Mouse (Mus musculus): Measurements from ENCODE around the gene Tor2a. TPM values are rescaled to one million over a fixed set of nuclear protein-coding genes. Genes with fewer than 3 reads are reported as not detected.
A peak's percentile ranks its signal among the peaks of the same experiment; 100 is the strongest.

The Tor2a gene
- polyA plus RNA-seq, 1 experiment from 2014 or later: 48.5 TPM

DNA sequence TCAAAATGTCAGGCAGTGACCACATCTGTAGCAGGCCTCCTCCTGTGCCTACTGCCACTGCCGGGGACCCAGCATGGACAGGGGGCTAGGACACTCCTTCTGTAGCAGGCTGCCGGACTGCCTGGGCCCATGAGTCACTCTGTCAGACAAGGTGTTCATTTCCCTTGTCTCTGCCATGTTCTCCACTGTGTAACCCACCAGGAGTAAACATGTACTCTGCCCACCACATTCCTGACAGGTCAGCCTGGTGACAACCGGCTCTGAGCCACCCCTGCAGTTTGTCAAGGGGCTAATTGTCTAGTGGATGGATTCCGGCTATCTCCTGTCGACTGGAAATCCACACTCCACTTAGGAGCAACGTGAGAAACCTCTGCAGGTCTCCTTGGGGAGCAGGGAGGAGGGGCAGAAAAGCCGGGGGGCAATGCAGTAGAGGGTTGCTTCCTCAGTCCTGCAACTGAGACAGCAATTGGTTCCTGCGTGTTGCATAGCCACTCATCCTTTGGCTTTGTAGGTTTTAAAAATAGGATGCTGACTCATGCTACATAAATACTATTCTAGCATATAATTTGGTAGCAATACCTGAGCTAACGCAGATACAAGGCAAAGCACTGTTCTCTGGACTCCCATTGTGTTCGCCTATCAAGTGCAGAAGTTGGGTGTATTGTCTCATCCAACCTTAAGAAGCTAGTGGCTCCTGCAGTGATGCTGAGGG is 41.4 kb downstream of the Tor2a start:
- ATAC-seq: no peak
- no peaks in the 10 kb centered on the region for H3K27me3 ChIP-seq (ENCODE audit: control insufficient read depth, insufficient read depth, low read depth, low read length)
- H3K4me1 ChIP-seq (ENCODE audit: control insufficient read depth, insufficient read depth, low read length): no peaks in the 10 kb centered on the region
- H3K9ac ChIP-seq (ENCODE audit: low read depth, low read length): no peak overlapping the region
- no peak overlapping the region for H3K27ac ChIP-seq (ENCODE audit: low read length)
- H3K9me3 ChIP-seq (replicated peaks; ENCODE audit: control insufficient read depth, low read length, poor library complexity, severe bottlenecking): no peaks in the 10 kb centered on the region
- H3K36me3 ChIP-seq (ENCODE audit: control insufficient read depth, insufficient read depth, low read length): peaks cover 60% of the 10 kb centered on the region
- no peak overlapping the region for H3K4me3 ChIP-seq (ENCODE audit: low read depth, low read length)
- no peak overlapping the region for H3K4me2 ChIP-seq (ENCODE audit: low read length)
- WGBS: 79% methylated on average over 10 of the region's 10 CpGs

DNA sequence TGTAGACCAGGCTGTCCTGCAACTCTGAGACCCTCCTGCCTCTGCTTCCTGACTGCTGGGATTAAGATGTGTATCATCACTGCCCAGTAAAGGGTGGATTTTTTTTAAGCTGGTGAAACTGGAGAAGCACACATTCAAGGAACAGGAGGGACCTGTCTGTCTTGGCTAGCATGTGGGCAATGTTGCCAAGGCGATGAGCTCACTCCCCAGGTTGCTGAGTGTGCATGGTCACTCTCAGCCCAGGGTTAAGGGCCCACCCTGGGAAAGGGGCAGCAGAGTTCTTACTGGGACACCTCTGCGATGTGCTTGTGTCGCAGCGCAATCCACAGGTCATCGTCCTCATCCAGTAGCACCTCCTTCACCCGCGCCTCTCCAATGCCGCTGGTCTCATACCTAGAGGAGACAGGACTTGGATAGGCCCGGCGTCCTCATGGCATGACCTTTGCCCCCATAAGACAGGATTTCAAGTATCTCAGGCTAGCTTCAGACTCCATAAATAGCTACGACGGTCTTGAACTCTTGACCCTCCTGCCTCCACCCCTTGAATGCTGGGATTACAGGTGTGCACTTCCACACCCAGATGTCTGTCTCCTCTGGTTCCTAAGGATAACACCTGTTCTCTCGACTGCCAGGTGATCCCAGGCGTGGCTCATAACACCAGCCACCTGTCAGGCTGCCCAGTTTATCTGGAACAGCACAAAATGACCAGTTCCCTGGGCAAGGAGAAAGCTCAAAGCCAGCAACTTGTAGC is 52.0 kb downstream of the Tor2a start:
- H3K4me3 ChIP-seq (ENCODE audit: low read depth, low read length): no peak overlapping the region
- no peaks in the 10 kb centered on the region for H3K4me1 ChIP-seq (ENCODE audit: control insufficient read depth, insufficient read depth, low read length)
- H3K27ac ChIP-seq (ENCODE audit: low read length): no peak overlapping the region
- no peak for ATAC-seq
- H3K27me3 ChIP-seq (ENCODE audit: control insufficient read depth, insufficient read depth, low read depth, low read length): no peaks in the 10 kb centered on the region
- H3K9ac ChIP-seq (ENCODE audit: low read depth, low read length): no peak overlapping the region
- WGBS: 95% methylated on average over 14 of the region's 14 CpGs
- H3K4me2 ChIP-seq (ENCODE audit: low read length): no peak overlapping the region
- H3K36me3 ChIP-seq (ENCODE audit: control insufficient read depth, insufficient read depth, low read length): peaks cover 57% of the 10 kb centered on the region
- no peaks in the 10 kb centered on the region for H3K9me3 ChIP-seq (replicated peaks; ENCODE audit: control insufficient read depth, low read length, poor library complexity, severe bottlenecking)

MicroRNAs within 50 kb of the gene (microRNA counts, 519-probe panel; counts per million panel counts)
- microRNA mmu-miR-2861: 1,746 counts per million, percentile 35 among the panel's probes with 10 or more counts

Small RNAs within 50 kb of the gene (microRNA-seq; reads per million reads assigned to microRNA genes)
- not detected for gene Mir2861
- not detected for gene Mir3960

Other genes with a start within 250 kb of the Tor2a start
- gene Fam102a, start 221.9 kb upstream of the Tor2a start, polyA plus RNA-seq (2015; fragmentation: Nextera tagmentation; extraction: Ambion mirVana): 5.0 and 5.9 TPM in 2 replicates
- 136 TPM in 2 replicates for gene Dpm2, start 186.4 kb upstream of the Tor2a start, polyA plus RNA-seq (2015; fragmentation: Nextera tagmentation; extraction: Ambion mirVana)
- 14.5 and 17.1 TPM in 2 replicates for gene Pip5kl1, start 182.4 kb upstream of the Tor2a start, polyA plus RNA-seq (2015; fragmentation: Nextera tagmentation; extraction: Ambion mirVana)
- 0.52 and 1.1 TPM in 2 replicates for gene 9430097D07Rik, start 181.6 kb upstream of the Tor2a start, polyA plus RNA-seq (2015; fragmentation: Nextera tagmentation; extraction: Ambion mirVana)
- gene St6galnac4, start 170.1 kb upstream of the Tor2a start, polyA plus RNA-seq (2015; fragmentation: Nextera tagmentation; extraction: Ambion mirVana): 33.4 and 39.0 TPM in 2 replicates
- 26.5 and 36.4 TPM in 2 replicates for gene St6galnac6, start 157.5 kb upstream of the Tor2a start, polyA plus RNA-seq (2015; fragmentation: Nextera tagmentation; extraction: Ambion mirVana)
- gene Ak1, start 135.5 kb upstream of the Tor2a start, polyA plus RNA-seq (2015; fragmentation: Nextera tagmentation; extraction: Ambion mirVana): 107 and 108 TPM in 2 replicates
- gene Eng, start 110.6 kb upstream of the Tor2a start, polyA plus RNA-seq (2015; fragmentation: Nextera tagmentation; extraction: Ambion mirVana): 27.2 and 30.3 TPM in 2 replicates
- 21.1 and 23.5 TPM in 2 replicates for gene Fpgs, start 53.1 kb upstream of the Tor2a start, polyA plus RNA-seq (2015; fragmentation: Nextera tagmentation; extraction: Ambion mirVana)
- 61.3 and 67.3 TPM in 2 replicates for gene Cdk9, start 44.2 kb upstream of the Tor2a start, polyA plus RNA-seq (2015; fragmentation: Nextera tagmentation; extraction: Ambion mirVana)
- gene Sh2d3c, start 36.2 kb upstream of the Tor2a start, polyA plus RNA-seq (2015; fragmentation: Nextera tagmentation; extraction: Ambion mirVana): 51.1 and 59.3 TPM in 2 replicates
- gene 6330409D20Rik, start 16.2 kb upstream of the Tor2a start, polyA plus RNA-seq (2015; fragmentation: Nextera tagmentation; extraction: Ambion mirVana): 3.2 and 3.5 TPM in 2 replicates
- gene Ttc16, start 18.4 kb downstream of the Tor2a start, polyA plus RNA-seq (2015; fragmentation: Nextera tagmentation; extraction: Ambion mirVana): 0.68 and 0.80 TPM in 2 replicates
- 4.9 and 5.0 TPM in 2 replicates for gene Ptrh1, start 18.6 kb downstream of the Tor2a start, polyA plus RNA-seq (2015; fragmentation: Nextera tagmentation; extraction: Ambion mirVana)
- gene Cfap157, start 27.2 kb downstream of the Tor2a start, polyA plus RNA-seq (2015; fragmentation: Nextera tagmentation; extraction: Ambion mirVana): 0.82 and 0.99 TPM in 2 replicates
- 340 and 389 TPM in 2 replicates for gene Stxbp1, start 90.0 kb downstream of the Tor2a start, polyA plus RNA-seq (2015; fragmentation: Nextera tagmentation; extraction: Ambion mirVana)
- 25.3 and 27.4 TPM in 2 replicates for gene Fam129b, start 118.9 kb downstream of the Tor2a start, polyA plus RNA-seq (2015; fragmentation: Nextera tagmentation; extraction: Ambion mirVana)
- gene Rpl12, start 204.3 kb downstream of the Tor2a start, polyA plus RNA-seq (2015; fragmentation: Nextera tagmentation; extraction: Ambion mirVana): 76.2 and 81.9 TPM in 2 replicates
- gene Lrsam1, start 204.4 kb downstream of the Tor2a start, polyA plus RNA-seq (2015; fragmentation: Nextera tagmentation; extraction: Ambion mirVana): 24.7 and 29.0 TPM in 2 replicates
- gene Slc2a8, start 224.8 kb downstream of the Tor2a start, polyA plus RNA-seq (2015; fragmentation: Nextera tagmentation; extraction: Ambion mirVana): 20.7 and 21.7 TPM in 2 replicates